Mouse (Mus musculus) 3134 (cell line): ENCODE data around the gene Foxr1.

Experiments
- DNase-seq: peaks from one replicate; pipeline ENCODE4 v3.0.0-alpha.2; 2011; ENCODE audit warnings: low spot score; ENCODE audit not compliant: insufficient read length; ENCODE audit errors: extremely low read depth

Foxr1 gene

DNA sequence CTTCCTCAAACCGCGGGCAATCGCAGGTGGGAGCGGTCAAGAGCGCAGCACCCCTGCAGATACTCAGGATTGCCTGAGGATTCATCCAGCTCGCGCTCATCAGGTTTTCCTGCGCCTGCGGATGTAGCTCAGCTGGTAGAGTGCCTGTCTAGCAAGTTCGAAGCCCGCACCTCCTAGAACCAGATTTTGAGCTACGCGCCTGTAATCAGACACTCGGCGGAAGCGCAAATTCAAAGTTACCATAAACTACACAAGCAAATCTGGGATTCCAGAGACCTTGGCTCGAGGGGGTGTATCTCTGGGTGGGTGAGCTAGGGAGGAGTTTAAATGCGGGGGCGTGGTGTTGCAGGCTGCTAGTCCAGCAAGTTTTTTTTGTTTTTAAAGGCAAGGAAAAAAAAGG lies at the start of gene Foxr1:
Foxr1 (minus strand) TSS at position 176 of the 400 bp plus-strand sequence.
- DNase-seq: no peak

DNA sequence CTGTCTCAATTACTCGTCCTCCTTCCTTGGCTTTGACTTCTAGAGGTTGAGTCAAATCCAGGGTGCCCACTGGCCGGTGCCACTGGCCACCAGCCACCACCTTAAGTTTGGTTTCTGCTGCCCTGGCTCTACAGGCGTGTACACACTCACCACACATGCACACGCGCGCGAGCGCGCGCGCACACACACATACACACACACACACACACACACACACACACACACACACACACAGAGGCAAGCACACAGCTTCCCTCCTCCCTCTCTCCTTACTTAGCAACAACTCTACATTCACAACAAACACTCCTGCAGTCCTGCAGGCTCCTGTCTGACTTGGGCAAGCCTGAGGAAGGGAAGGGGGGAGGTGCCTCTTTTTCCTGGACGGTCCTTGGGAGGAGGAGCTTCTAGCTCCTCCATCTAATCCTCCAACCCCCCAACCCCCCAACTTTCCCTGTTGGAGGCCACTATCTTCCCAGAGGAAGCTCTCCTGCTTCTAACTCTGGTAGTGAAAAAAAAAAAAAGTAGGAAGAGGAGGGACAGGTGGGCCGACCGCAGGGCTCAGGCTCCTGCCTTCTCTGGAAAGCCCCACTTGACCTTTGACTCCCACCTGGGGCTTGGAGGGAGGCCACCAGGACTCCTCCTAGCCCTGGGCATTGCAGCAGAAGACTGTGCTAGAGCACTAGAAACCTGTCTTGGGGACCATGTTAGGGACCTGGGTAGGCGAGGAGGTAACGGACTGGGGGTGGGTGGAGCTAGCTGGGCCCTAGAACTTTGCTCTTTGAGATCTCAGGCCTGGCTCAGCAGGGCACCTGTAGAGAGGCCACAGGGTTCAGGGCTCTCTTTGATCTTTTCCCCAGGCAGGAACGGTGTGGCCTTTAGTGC lies 49.4 kb upstream of the Foxr1 start:
- DNase-seq: peak; percentile 63

- DNase-seq: peak; percentile 57
These were observed 48.7 kb upstream of the Foxr1 start for GRCm38 (mm10) chr9:44489651-44490085.

- DNase-seq: peak; percentile 68
These were observed 48.0 kb upstream of the Foxr1 start for GRCm38 (mm10) chr9:44488855-44489381.

- no peak for DNase-seq
These were observed 47.5 kb upstream of the Foxr1 start for GRCm38 (mm10) chr9:44488416-44488815.

DNA sequence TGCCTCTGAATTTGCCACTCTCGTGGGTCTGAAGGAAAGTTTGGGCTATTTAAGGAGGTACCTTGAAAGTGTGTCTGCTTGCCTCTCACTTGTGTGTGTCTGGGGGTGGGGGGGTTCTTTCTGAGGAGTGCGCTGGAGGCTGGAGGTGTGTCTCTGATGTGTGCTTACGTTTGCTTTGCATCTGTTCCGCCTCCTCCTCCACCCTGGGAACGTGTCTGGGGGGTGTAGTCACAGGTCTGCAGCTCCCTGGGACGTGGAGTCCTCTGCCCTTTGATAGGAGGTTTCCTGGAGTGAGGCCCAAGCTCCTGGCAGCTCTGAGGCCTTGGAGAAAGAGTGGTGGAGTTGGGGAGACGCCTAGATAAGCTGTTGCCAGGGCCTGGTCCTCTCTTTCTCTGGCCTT lies 46.5 kb upstream of the Foxr1 start:
- DNase-seq: peak; percentile 49

DNA sequence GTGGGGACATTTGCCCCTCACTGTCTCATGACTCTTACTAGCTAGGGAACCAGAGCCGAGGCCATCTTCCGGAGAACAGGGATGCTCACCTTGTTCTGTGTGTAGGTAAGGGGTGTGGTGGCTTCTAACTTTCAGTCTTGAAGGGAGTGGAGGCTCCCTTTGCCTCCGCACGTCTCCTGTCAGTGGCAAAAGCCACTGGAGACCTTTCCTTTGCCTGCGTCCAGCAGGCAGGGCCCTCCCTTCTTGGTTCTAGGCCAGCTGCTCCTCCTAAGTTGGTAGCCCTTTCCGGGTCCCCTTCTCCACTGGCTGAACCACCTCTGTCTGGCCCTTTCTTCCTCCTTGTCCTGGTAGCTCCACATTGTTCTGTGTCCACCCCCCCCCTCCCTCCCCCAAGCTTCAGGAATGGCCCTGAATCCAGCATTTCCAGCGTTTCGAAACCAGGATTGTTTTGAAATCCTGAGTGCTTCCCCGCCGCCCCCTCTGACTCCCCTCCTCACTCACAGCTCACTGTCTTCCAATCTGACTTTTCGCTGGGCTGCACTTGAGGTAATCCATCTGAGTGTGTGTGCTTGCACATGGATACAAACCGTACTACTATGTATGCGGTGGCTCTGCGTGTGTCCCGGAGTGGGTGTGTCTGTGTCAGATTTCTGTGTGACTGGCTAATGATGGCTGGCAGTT lies 45.9 kb upstream of the Foxr1 start:
- peak; percentile 35 for DNase-seq

DNA sequence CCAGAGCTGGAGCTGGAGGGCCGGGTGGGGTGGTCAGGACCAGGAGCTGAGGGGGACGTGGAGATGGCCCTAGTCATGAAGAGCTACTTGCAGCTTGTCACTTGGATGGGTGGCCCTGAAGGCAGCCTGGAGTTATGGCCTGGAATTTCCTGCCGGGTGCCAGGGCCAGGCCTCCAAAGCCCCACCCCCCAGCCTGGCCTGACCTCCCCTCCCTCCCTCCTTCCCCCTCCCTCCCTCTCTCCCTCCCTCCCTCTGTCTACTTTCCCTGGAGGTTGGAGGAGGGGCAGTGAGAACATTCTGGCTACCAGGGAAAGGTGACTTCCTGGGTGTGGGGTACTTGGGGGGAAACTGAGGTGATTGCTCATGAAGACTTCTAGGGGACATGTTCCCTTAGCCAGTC lies 45.4 kb upstream of the Foxr1 start:
- peak; percentile 72 for DNase-seq

DNA sequence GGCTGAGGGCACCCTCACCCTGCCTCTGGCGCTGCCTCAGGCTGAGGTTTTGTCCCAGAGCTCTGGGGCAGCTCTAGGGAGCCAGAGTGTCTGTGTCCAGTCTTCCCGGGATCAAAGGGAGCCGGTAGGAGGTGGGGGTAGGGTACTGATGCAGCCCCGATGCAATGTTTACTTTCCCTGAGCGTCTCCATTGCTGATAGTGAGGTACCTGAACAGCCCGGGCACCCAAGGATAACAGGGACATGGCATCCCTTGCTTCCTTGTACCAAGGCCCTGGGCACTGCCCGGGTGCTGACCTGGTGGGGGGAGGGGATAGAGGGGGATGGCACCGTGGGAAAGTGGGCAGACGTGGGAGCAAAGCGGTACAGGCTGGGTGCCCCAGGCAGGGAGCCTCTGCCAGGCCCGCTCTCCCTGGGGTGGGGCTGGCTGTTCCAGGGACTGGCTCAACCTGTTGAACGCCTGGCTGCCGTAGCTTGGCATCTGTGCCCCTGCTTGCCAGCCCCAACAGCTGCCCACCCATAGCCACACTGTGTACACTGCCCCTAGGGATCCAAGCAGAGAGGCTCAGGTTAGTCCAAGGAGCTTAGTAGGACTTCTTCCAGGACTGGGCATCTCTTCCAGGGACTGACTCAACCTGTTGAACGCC lies 44.7 kb upstream of the Foxr1 start:
- DNase-seq: peak; percentile 44

GRCm38 (mm10) chr9:44485105-44485515 lies 44.2 kb upstream of the Foxr1 start:
- no peak for DNase-seq

GRCm38 (mm10) chr9:44484311-44485104 lies 43.6 kb upstream of the Foxr1 start:
- DNase-seq: peak; percentile 28

DNA sequence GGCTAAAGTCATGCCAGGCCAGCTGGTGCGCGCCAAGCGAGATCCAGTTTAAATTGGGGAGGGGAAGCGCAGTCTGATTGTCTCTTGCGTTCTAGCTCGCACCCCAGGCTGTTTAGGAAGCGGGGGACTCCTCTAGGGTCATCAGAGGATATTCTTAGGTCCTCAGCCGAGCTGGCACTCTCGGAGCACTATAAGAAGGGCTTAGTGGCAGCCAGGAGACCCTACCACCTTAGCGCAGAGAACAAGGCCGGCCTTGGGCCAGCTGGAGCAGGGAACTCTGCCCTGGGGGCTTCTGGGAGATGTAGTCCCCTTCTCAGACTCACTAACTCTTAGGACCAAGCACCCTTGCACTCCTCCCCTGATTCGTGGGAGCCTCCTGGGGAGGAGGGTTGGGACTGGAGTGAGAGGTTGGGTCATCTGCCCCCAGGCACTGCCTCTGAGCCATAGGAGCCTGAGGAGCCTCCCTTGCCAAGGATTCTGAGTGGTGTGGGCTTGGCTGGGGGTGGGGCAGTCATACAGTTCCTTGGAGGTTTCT lies 42.6 kb upstream of the Foxr1 start:
- DNase-seq: peak; percentile 88

DNA sequence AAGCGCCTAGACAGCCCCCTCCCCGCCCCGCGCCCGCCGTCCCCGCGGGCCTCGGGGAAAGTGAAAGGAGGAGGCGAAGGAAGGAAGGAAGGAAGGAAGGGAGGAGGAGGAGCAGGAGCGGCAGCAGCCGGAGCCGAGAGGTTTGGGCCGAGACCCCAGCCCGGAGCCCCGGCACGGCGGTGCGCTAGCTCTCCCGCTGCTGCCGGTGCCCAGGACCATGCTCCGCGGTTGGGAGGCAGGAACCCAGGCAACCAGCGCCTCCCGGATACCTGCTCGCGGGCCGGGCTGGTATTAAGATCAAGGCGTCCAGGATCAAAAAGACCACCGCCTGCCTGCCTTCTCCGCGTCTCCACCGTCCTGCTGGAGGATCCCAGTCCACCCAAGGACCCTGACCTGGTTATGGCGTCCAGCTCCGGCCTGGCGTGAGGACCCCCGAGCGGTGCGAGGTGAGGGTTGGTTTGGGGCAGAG lies 42.1 kb upstream of the Foxr1 start:
- DNase-seq: no peak

DNA sequence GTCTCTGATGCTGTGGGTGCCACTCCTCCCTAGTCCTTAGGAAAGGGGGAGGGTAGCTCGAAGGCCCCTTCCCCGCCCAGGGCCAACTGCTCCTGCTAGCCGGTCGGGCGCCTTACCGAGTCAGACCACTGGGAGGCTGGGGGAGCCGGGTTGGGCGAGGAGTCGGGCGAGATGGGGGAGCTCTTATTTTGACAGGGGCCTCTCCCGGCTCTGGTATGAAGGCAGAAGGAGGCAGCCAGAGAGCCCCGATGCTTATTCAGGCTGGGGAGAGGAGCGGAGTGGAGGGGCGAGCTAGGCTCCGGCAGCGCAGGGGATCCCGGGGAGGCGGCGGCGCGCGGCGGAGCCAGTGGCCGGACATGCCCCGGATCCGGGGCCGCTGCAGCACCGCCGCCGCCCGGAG lies 41.6 kb upstream of the Foxr1 start, which contains the start of gene Bcl9l:
Bcl9l (plus strand) TSS at position 274 of the 400 bp plus-strand sequence.
- peak; percentile 91 for DNase-seq

DNA sequence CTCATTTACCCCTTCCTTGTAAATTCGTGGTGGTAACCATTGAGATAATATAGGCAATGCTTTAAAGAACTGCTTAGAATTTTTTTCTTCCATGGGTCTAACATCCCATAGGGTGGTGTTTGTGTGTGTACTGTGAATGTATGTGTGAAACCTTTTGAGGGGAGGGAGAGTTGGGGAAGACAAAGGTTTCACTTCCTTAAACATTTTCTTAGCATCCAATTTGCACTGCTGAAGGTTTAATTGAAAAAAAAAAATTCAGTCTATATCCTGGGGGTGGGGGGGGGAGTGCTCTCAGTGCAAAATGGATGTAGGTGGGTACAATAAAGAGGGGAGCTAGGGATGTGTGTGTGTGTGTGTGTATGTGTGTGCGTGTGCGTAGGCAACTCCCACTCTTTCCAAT lies 41.2 kb upstream of the Foxr1 start:
- DNase-seq: no peak

DNA sequence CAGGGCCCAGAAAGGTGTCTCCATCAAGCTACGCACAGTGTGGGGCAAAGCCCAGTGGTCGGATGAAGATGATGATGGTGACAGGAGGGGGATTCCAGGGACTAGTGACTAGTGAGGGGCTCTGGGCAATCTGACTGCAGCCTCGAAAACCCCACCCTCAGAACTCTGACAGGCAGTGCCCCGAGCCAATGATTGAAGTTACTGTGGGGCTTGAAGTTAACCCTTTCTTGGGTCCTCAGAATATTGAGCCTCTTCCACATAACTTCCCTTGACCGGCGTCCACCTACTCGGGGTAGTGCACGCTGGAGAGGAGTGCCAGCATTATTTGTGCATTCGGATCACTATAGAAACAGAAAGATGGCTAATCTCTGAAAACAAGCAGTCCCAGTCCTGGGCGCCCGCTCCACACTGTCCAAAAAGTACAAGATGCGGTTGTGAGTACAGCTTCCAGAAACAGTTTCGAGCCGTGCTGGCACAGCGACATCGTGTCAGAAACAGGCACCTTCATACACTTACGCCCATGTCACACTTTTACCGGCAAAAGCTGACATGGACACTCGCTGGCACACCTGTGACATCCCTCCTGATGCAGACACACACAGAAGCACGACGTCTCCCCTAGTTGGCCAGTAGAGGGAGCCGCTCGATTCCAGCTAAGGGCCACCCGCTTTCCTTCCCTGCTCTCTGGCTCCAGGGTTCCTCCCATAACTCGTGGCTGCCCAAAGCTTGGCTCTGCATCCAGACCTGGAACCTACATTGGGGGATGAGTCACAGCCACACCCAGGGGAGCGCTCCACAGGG lies 38.9 kb upstream of the Foxr1 start:
- DNase-seq: peak; percentile 86

DNA sequence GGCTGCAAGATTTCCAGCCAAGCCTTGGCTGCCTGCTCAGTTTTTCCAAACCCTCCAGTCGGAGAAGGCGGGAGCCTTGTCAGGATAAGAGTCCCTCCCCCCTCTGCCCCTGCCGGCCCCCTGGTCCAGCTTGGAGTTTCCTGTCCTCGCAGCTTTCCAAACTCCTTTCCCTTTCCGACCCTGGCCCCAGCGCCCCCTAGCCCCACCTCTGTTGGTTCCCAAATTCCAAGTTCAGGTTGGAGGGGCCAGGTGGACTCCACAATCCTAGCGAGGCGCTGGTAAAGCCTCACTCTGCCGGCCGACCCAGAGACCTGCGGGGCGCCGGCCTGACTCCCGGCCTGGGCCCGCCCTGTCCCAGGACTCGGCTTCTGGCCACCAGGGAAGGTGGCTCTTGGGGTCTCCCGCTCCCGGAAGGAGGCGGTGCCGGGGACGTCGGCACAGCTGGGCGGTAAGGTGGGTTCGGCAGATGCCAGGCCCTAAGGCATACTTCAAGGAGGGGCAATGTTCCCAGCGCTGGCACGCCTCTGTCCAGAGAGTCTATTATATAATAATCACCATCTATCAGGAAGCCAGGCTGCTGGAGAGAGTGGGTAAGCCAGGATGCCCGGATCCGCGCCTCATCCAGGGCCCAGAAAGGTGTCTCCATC lies 38.1 kb upstream of the Foxr1 start:
- DNase-seq: peak; percentile 85

- DNase-seq: peak; percentile 85
These were observed 37.4 kb upstream of the Foxr1 start for GRCm38 (mm10) chr9:44478229-44478921.
